Mouse (Mus musculus) lung, adult 18-20 months (tissue): ENCODE results near the gene Rnf133.
A peak's percentile ranks its signal among the peaks of the same experiment; 100 is the strongest.

Experiments
- DNase-seq, 2 experiments: peaks; one replicate each; pipeline ENCODE4 v3.0.0; 2022; ENCODE audit warnings: mixed read lengths in 2 of 2

Rnf133 gene

GRCm38 (mm10) chr6:23650205-23650604 is at the start of gene Rnf133:
Rnf133 (minus strand) TSS chr6:23650305.
- DNase-seq = no peak

- no peak for DNase-seq
Measured at GRCm38 (mm10) chr6:23678172-23678571, 28.1 kb upstream of the Rnf133 start.

GRCm38 (mm10) chr6:23655036-23655435 is 4.9 kb upstream of the Rnf133 start, which contains the start of gene Rnf148:
Rnf148 (minus strand) TSS chr6:23655136.
- no peak for DNase-seq

- DNase-seq = no peak
Measured at GRCm38 (mm10) chr6:23648732-23649131, 1.4 kb downstream of the Rnf133 start.

GRCm38 (mm10) chr6:23647627-23648247 is 2.4 kb downstream of the Rnf133 start:
- DNase-seq = peak; percentile 21 to 55

GRCm38 (mm10) chr6:23637081-23637480 is 13.0 kb downstream of the Rnf133 start:
- DNase-seq = no peak

- DNase-seq = no peak
Measured at GRCm38 (mm10) chr6:23635208-23635607, 14.9 kb downstream of the Rnf133 start.

- no peak for DNase-seq
Measured at GRCm38 (mm10) chr6:23634016-23634415, 16.1 kb downstream of the Rnf133 start.

GRCm38 (mm10) chr6:23630465-23630864 is 19.6 kb downstream of the Rnf133 start:
- DNase-seq = no peak
